In the genomic region with DNA sequence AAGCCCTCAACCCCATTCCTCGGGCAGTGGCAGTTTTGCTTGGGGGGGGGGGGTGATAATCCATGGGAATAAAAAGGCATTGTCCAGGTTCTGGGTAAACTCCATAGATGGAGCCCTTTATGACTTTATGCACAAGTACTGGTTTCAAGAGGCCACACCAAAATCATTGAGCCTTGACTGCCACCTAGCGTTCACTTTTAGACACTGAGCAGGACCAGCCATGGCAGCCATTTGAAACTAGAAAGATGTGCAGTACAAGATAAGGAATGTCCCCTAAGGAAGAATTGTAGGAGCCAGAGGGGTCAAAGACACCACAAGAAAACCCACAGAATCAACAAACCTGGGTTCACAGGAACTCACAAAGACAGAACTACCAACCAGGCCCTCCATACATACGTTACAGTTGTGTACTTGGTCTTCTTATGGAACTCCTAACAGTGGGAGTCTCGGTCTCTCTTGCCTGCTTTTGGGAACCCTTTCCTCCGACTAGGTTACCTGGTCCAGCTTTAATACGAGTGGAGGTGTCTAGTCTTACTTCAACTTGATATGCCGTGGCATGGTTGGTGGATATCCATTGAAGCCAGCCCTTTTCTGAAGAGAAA, we compare ENCODE assay signal across 9 mouse cellular contexts. TPM values are rescaled to one million over a fixed set of nuclear protein-coding genes. Genes with fewer than 3 reads are reported as not detected.
DNase-seq lines count a peak whose midpoint lies in the region; ATAC-seq lines count a peak whose summit lies in the region.
"Had no signal": no experiment of that assay in that cellular context is flagged by ENCODE, and none has a peak within 500 bp of the region (broad histone marks: within the 10 kb centered on the region; RNA-seq: fewer than 3 reads in every experiment).

No protein-coding gene starts in this region.

- no peak overlapping the region for H3K4me2 ChIP-seq in forebrain, embryonic 14.5 days (ENCODE audit: low read length)
- H3K4me2 ChIP-seq in hindbrain, embryonic 13.5 days, result no peak overlapping the region
- no peak overlapping the region for H3K4me2 ChIP-seq in lung, embryonic 16.5 days (ENCODE audit: low read depth, low read length)

- no peak overlapping the region for H3K4me3 ChIP-seq in forebrain, embryonic 14.5 days (ENCODE audit: low read depth, low read length)
- no peak overlapping the region for H3K4me3 ChIP-seq in hindbrain, embryonic 13.5 days
- H3K4me3 ChIP-seq in lung, embryonic 16.5 days (ENCODE audit: low read length), result no peak overlapping the region
- H3K4me3 ChIP-seq: myocyte had no signal

- H3K27ac ChIP-seq in forebrain, embryonic 14.5 days (ENCODE audit: low read depth, low read length), result no peak overlapping the region
- H3K27ac ChIP-seq in hindbrain, embryonic 13.5 days, result no peak overlapping the region
- H3K27ac ChIP-seq in lung, embryonic 16.5 days (ENCODE audit: low read length), result no peak overlapping the region

- no peaks in the 10 kb centered on the region for H3K4me1 ChIP-seq in forebrain, embryonic 14.5 days (ENCODE audit: control insufficient read depth, insufficient read depth, low read length)
- no peaks in the 10 kb centered on the region for H3K4me1 ChIP-seq in hindbrain, embryonic 13.5 days (replicated peaks)
- H3K4me1 ChIP-seq in lung, embryonic 16.5 days (replicated peaks; ENCODE audit: control insufficient read depth, insufficient read depth, low read length), result peaks cover 2% of the 10 kb centered on the region; the same call in 1 of the 2 replicates

- 53% methylated on average over 7 of the region's 7 CpGs for WGBS in forebrain, embryonic 14.5 days
- WGBS in hindbrain, embryonic 13.5 days, result 54% methylated on average over 7 of the region's 7 CpGs
- WGBS in lung, embryonic 16.5 days, result 45% methylated on average over 7 of the region's 7 CpGs

- no peaks in the 10 kb centered on the region for H3K9me3 ChIP-seq in forebrain, embryonic 14.5 days (replicated peaks; ENCODE audit: control insufficient read depth, low read length)
- no peaks in the 10 kb centered on the region for H3K9me3 ChIP-seq in hindbrain, embryonic 13.5 days
- H3K9me3 ChIP-seq in lung, embryonic 16.5 days (ENCODE audit: control insufficient read depth, low read length), result no peaks in the 10 kb centered on the region

- H3K9ac ChIP-seq in forebrain, embryonic 14.5 days (ENCODE audit: low read length), result no peak overlapping the region
- no peak overlapping the region for H3K9ac ChIP-seq in hindbrain, embryonic 13.5 days
- H3K9ac ChIP-seq in lung, embryonic 16.5 days (ENCODE audit: low read length), result no peak overlapping the region

- ATAC-seq in forebrain, embryonic 14.5 days, result peak; percentile 87
- ATAC-seq in hindbrain, embryonic 13.5 days (ENCODE audit: low FRiP score), result peak; percentile 88
- ATAC-seq in lung, embryonic 16.5 days (ENCODE audit: low read depth), result peak; percentile 75

- peak; percentile 62 for DNase-seq in Muller cell, postnatal 12 days (ENCODE audit: inconsistent ontology term)
- peak; percentile 45 for DNase-seq in cerebellum, adult 11 months
- peak; percentile 81 for DNase-seq in forebrain, embryonic 14.5 days (ENCODE audit: low spot score)
- peak; percentile 68 for DNase-seq in layer of hippocampus, adult 9-11 months
- peak; percentile 45 for DNase-seq in retina, adult 2 months (ENCODE audit: low read depth, low spot score)
- peak; percentile 64 for DNase-seq in thymus, postnatal 4 days

- H3K36me3 ChIP-seq in forebrain, embryonic 14.5 days (ENCODE audit: control insufficient read depth, insufficient read depth, low read length), result no peaks in the 10 kb centered on the region
- H3K36me3 ChIP-seq in hindbrain, embryonic 13.5 days, result peaks cover 3% of the 10 kb centered on the region; the same call in 1 of the 2 replicates
- H3K36me3 ChIP-seq in lung, embryonic 16.5 days (ENCODE audit: control insufficient read depth, insufficient read depth, low read length), result no peaks in the 10 kb centered on the region

- H3K27me3 ChIP-seq in forebrain, embryonic 14.5 days (replicated peaks; ENCODE audit: control insufficient read depth, insufficient read depth, low read length), result no peaks in the 10 kb centered on the region
- no peaks in the 10 kb centered on the region for H3K27me3 ChIP-seq in hindbrain, embryonic 13.5 days
- H3K27me3 ChIP-seq in lung, embryonic 16.5 days (ENCODE audit: control insufficient read depth, insufficient read depth, low read depth, low read length), result no peaks in the 10 kb centered on the region

RNA-seq across cellular contexts. Expression of gene Adgrf2, which starts 40.3 kb away (rescaled TPM):
- polyA plus RNA-seq in forebrain, embryonic 14.5 days (2014; fragmentation: Nextera tagmentation; extraction: Ambion mirVana), result 0.05 TPM in 1 of 2 replicates, not detected in the other
- polyA plus RNA-seq in hindbrain, embryonic 13.5 days (2015; fragmentation: Nextera tagmentation; extraction: Ambion mirVana), result 0.08 TPM in 2 replicates
- polyA plus RNA-seq in lung, embryonic 16.5 days (2015; fragmentation: Nextera tagmentation; extraction: Ambion mirVana), result not detected in 2 replicates
